Mouse (Mus musculus) heart, postnatal 10 days (tissue): ENCODE results near the gene Ogfod3. TPM values are rescaled to one million over a fixed set of nuclear protein-coding genes. Genes with fewer than 3 reads are reported as not detected.
A peak's percentile ranks its signal among the peaks of the same experiment; 100 is the strongest.

Source experiments
- DNase-seq, 2 experiments: peaks; one replicate each; pipeline ENCODE4 v3.0.0; 2021
- intact Hi-C: fragments of 180-260 bp; cut with DNase I; formaldehyde crosslinking; loops from one replicate; pipeline ENCODE4 v1.15.1; 2025
- total RNA-seq, 2 experiments: library from RNA; stranded (reverse); gene quantifications; 2 replicates each; pipeline ENCODE4 v1.2.3; 2021

The Ogfod3 gene
- total RNA-seq = 10 to 100 TPM; 18.3 to 19.4 TPM

- intact Hi-C loops = loop anchor here (5.0 kb wide), 1 partner anchor 142 kb away; the partner anchor contains the start of gene Sectm1b
- peak; percentile 96 to 97 for DNase-seq
Measured at GRCm38 (mm10) chr11:121204161-121205006, at the start of gene Ogfod3, which contains the start of gene Hexdc. Gene Ogfod3, minus strand, starts transcription at chr11:121204711. Gene Hexdc, plus strand, starts transcription at chr11:121204433.

- intact Hi-C loops = no loop called here
- DNase-seq = no peak
Measured at GRCm38 (mm10) chr11:121250196-121250595, 45.7 kb upstream of the Ogfod3 start.

GRCm38 (mm10) chr11:121239669-121240068 is 35.2 kb upstream of the Ogfod3 start:
- intact Hi-C loops = loop anchor here (5.0 kb wide), 1 partner anchor 113 kb away; the partner anchor contains the start of gene Wdr45b
- DNase-seq = no peak

- no peak for DNase-seq
- intact Hi-C loops = loop anchor here (1.0 to 5.0 kb wide), 2 partner anchors 22 to 115 kb away; partner anchors contain the start of genes Foxk2 and Wdr45b
Measured at GRCm38 (mm10) chr11:121237345-121238128, 33.0 kb upstream of the Ogfod3 start.

- intact Hi-C loops = loop anchor here (1.0 to 5.0 kb wide), 2 partner anchors 23 to 116 kb away; partner anchors contain the start of genes Foxk2 and Wdr45b
- DNase-seq = peak; percentile 99
Measured at GRCm38 (mm10) chr11:121236564-121237344, 32.2 kb upstream of the Ogfod3 start, which contains the start of gene Narf. Gene Narf, plus strand, starts transcription at chr11:121237253.

- DNase-seq = peak; percentile 46 to 55
- intact Hi-C loops = loop anchor here (5.0 kb wide), 1 partner anchor 117 kb away; the partner anchor contains the start of gene Wdr45b
Measured at GRCm38 (mm10) chr11:121235475-121236238, 31.1 kb upstream of the Ogfod3 start.

GRCm38 (mm10) chr11:121232706-121233105 is 28.2 kb upstream of the Ogfod3 start:
- no peak for DNase-seq
- intact Hi-C loops = no loop called here

GRCm38 (mm10) chr11:121231628-121232291 is 27.2 kb upstream of the Ogfod3 start:
- DNase-seq = peak; percentile 58 to 64
- intact Hi-C loops = no loop called here

- DNase-seq = no peak
- intact Hi-C loops = no loop called here
Measured at GRCm38 (mm10) chr11:121231191-121231590, 26.7 kb upstream of the Ogfod3 start.

- DNase-seq = peak; percentile 82 to 83
- intact Hi-C loops = no loop called here
Measured at GRCm38 (mm10) chr11:121229018-121229439, 24.5 kb upstream of the Ogfod3 start, which contains the start of gene Cybc1. Gene Cybc1, minus strand, starts transcription at chr11:121229322.

- DNase-seq = no peak
- intact Hi-C loops = no loop called here
Measured at GRCm38 (mm10) chr11:121228129-121229017, 23.9 kb upstream of the Ogfod3 start.

GRCm38 (mm10) chr11:121221321-121222010 is 17.0 kb upstream of the Ogfod3 start:
- peak; percentile 57 to 61 for DNase-seq
- intact Hi-C loops = no loop called here

GRCm38 (mm10) chr11:121220771-121221170 is 16.3 kb upstream of the Ogfod3 start:
- intact Hi-C loops = no loop called here
- no peak for DNase-seq

- intact Hi-C loops = no loop called here
- DNase-seq = no peak
Measured at GRCm38 (mm10) chr11:121219776-121220175, 15.3 kb upstream of the Ogfod3 start.

GRCm38 (mm10) chr11:121216831-121217230 is 12.3 kb upstream of the Ogfod3 start:
- no peak for DNase-seq
- intact Hi-C loops = no loop called here

GRCm38 (mm10) chr11:121203859-121204160 is 701 bp downstream of the Ogfod3 start:
- DNase-seq = no peak
- intact Hi-C loops = loop anchor here (5.0 kb wide), 1 partner anchor 142 kb away; the partner anchor contains the start of gene Sectm1b
